Mouse (Mus musculus) stomach, postnatal 0 days (tissue): Measurements from ENCODE around the gene Gm14597.
"Not testable (repeated sequence)": the region's sequence is repeated elsewhere in the genome, so short reads cannot be mapped to it uniquely, and the experiment has no call there.

ENCODE experiments used
- CTCF ChIP-seq: IDR thresholded peaks from 2 replicates; pipeline ENCODE4 v1.5.1; 2016; ENCODE audit warnings: antibody characterized with exemption, low read depth, mild to moderate bottlenecking, moderate library complexity
- EP300 ChIP-seq: optimal IDR thresholded peaks from 2 replicates; pipeline ENCODE3; 2016; ENCODE audit warnings: antibody characterized with exemption

GRCm38 (mm10) chrX:53611395-53611794 lies 2.6 kb upstream of the Gm14597 start:
- not testable (repeated sequence) for TF ChIP-seq CTCF, EP300
